ENCODE assay signal across 32 mouse cellular contexts in the genomic region with DNA sequence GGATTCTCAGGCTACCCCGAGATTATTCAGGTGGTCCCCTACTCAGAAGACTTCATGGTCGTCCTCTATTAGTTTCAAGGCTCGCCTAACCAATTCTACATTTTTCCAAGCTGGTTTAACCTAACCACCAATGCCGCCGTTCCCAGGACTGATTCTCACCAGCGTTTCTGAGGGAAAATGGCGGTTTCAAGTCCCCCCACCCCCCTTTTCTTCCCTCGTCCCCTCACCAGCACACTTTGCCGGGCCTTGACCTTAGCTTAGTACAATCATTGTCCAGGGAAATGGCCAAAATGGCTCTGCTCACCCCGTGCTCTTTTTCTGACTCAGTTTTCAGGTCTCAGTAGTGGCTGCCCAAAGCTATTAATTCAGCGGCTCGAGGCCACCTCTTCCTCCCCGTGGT. TPM values are rescaled to one million over a fixed set of nuclear protein-coding genes. Genes with fewer than 3 reads are reported as not detected.
DNase-seq lines count a peak whose midpoint lies in the region; ATAC-seq and TF ChIP-seq lines count a peak whose summit lies in the region.
"Had no signal": no experiment of that assay in that cellular context is flagged by ENCODE, and none has a peak within 500 bp of the region (broad histone marks: within the 10 kb centered on the region; RNA-seq: fewer than 3 reads in every experiment).

No protein-coding gene starts in this region.

- no peak overlapping the region for H3K27ac ChIP-seq in hindbrain, embryonic 10.5 days
- no peak overlapping the region for H3K27ac ChIP-seq in hindbrain, embryonic 13.5 days
- H3K27ac ChIP-seq in midbrain, embryonic 11.5 days (ENCODE audit: low read depth, low read length), result no peak overlapping the region
- H3K27ac ChIP-seq in midbrain, embryonic 14.5 days (replicated peaks; ENCODE audit: low read depth, low read length), result no peak overlapping the region
- H3K27ac ChIP-seq in embryonic facial prominence, embryonic 13.5 days, result no peak overlapping the region
- H3K27ac ChIP-seq: embryonic facial prominence, embryonic 15.5 days; hindbrain, embryonic 14.5 days; macrophage; midbrain, embryonic 15.5 days; neural tube, embryonic 15.5 days had no signal

- peak overlapping the region; percentile 38; the same call in 1 of the 2 replicates for H3K4me3 ChIP-seq in hindbrain, embryonic 10.5 days
- H3K4me3 ChIP-seq in hindbrain, embryonic 13.5 days, result no peak overlapping the region
- H3K4me3 ChIP-seq in midbrain, embryonic 11.5 days (ENCODE audit: low read depth, low read length), result no peak overlapping the region
- no peak overlapping the region for H3K4me3 ChIP-seq in midbrain, embryonic 14.5 days (replicated peaks; ENCODE audit: low read depth, low read length)
- peak overlapping the region; percentile 81 for H3K4me3 ChIP-seq in E14TG2a.4 (replicated peaks; ENCODE audit: low read length)
- H3K4me3 ChIP-seq in embryonic facial prominence, embryonic 13.5 days, result peak overlapping the region; percentile 33; the same call in 1 of the 2 replicates
- H3K4me3 ChIP-seq: myocyte had no signal

- no peak overlapping the region for H3K4me2 ChIP-seq in hindbrain, embryonic 13.5 days
- H3K4me2 ChIP-seq in midbrain, embryonic 11.5 days, result no peak overlapping the region
- H3K4me2 ChIP-seq in midbrain, embryonic 14.5 days (ENCODE audit: low read length), result no peak overlapping the region
- H3K4me2 ChIP-seq in embryonic facial prominence, embryonic 13.5 days, result peak overlapping the region; percentile 52
- H3K4me2 ChIP-seq: liver, embryonic 11.5 days had no signal

- ATAC-seq in hindbrain, embryonic 13.5 days (ENCODE audit: low FRiP score), result no peak
- no peak for ATAC-seq in midbrain, embryonic 11.5 days (ENCODE audit: low FRiP score)
- ATAC-seq in midbrain, embryonic 14.5 days (ENCODE audit: low FRiP score, low TSS enrichment), result no peak
- ATAC-seq in embryonic facial prominence, embryonic 13.5 days (ENCODE audit: insufficient number of reproducible peaks, insufficient read depth, low FRiP score, low TSS enrichment, low read depth), result no peak
- no peak for ATAC-seq in megakaryocyte-erythroid progenitor cell, adult 5-6 weeks (replicated peaks; ENCODE audit: low FRiP score, low TSS enrichment, poor library complexity, severe bottlenecking)
- ATAC-seq: intestine, postnatal 0 days; liver, postnatal 0 days; midbrain, embryonic 15.5 days had no signal

- H3K9ac ChIP-seq in hindbrain, embryonic 13.5 days, result no peak overlapping the region
- no peak overlapping the region for H3K9ac ChIP-seq in midbrain, embryonic 11.5 days (ENCODE audit: low read length)
- H3K9ac ChIP-seq in midbrain, embryonic 14.5 days (replicated peaks; ENCODE audit: low read length), result no peak overlapping the region
- no peak overlapping the region for H3K9ac ChIP-seq in embryonic facial prominence, embryonic 13.5 days
- H3K9ac ChIP-seq: embryonic facial prominence, embryonic 15.5 days; hindbrain, embryonic 14.5 days; liver, postnatal 0 days; neural tube, embryonic 15.5 days had no signal

- no peaks in the 10 kb centered on the region for H3K36me3 ChIP-seq in hindbrain, embryonic 10.5 days
- H3K36me3 ChIP-seq in hindbrain, embryonic 13.5 days, result no peaks in the 10 kb centered on the region
- no peaks in the 10 kb centered on the region for H3K36me3 ChIP-seq in midbrain, embryonic 11.5 days (ENCODE audit: control insufficient read depth, insufficient read depth, low read length)
- H3K36me3 ChIP-seq in midbrain, embryonic 14.5 days (ENCODE audit: control insufficient read depth, insufficient read depth, low read length), result no peaks in the 10 kb centered on the region
- no peaks in the 10 kb centered on the region for H3K36me3 ChIP-seq in E14TG2a.4 (ENCODE audit: insufficient read depth, low read length)
- H3K36me3 ChIP-seq in embryonic facial prominence, embryonic 13.5 days, result no peaks in the 10 kb centered on the region
- H3K36me3 ChIP-seq: embryonic facial prominence, embryonic 15.5 days; midbrain, embryonic 15.5 days; neural tube, embryonic 15.5 days had no signal

- WGBS in hindbrain, embryonic 10.5 days, result 4% methylated on average over 13 of the region's 13 CpGs
- WGBS in hindbrain, embryonic 13.5 days, result 2% methylated on average over 13 of the region's 13 CpGs
- 2% methylated on average over 13 of the region's 13 CpGs for WGBS in midbrain, embryonic 11.5 days
- 2% methylated on average over 13 of the region's 13 CpGs for WGBS in midbrain, embryonic 14.5 days
- WGBS in embryonic facial prominence, embryonic 13.5 days, result 2% methylated on average over 13 of the region's 13 CpGs

- no peak for DNase-seq in hindbrain, embryonic 10.5 days (ENCODE audit: low spot score)
- peak; percentile 94 for DNase-seq in midbrain, embryonic 11.5 days (ENCODE audit: low spot score, missing footprints)
- no peak for DNase-seq in midbrain, embryonic 14.5 days
- DNase-seq: cerebellum, adult 11 months; gastrocnemius, postnatal 10 days; kidney, postnatal 10 days; liver, postnatal 0 days had no signal

- H3K9me3 ChIP-seq in hindbrain, embryonic 10.5 days, result peaks cover 22% of the 10 kb centered on the region
- no peaks in the 10 kb centered on the region for H3K9me3 ChIP-seq in hindbrain, embryonic 13.5 days
- H3K9me3 ChIP-seq in midbrain, embryonic 11.5 days (ENCODE audit: control insufficient read depth, low read length), result no peaks in the 10 kb centered on the region; the same call in 1 of the 2 replicates
- no peaks in the 10 kb centered on the region for H3K9me3 ChIP-seq in midbrain, embryonic 14.5 days (ENCODE audit: control insufficient read depth, low read length)
- H3K9me3 ChIP-seq in E14TG2a.4 (ENCODE audit: low read length), result peaks cover under 1% of the 10 kb centered on the region; the same call in 1 of the 2 replicates
- H3K9me3 ChIP-seq in embryonic facial prominence, embryonic 13.5 days, result peaks cover 1% of the 10 kb centered on the region; the same call in 1 of the 2 replicates
- H3K9me3 ChIP-seq: embryonic facial prominence, embryonic 15.5 days; midbrain, embryonic 15.5 days; neural tube, embryonic 15.5 days had no signal

- peaks cover 28% of the 10 kb centered on the region for H3K4me1 ChIP-seq in hindbrain, embryonic 10.5 days (replicated peaks)
- H3K4me1 ChIP-seq in hindbrain, embryonic 13.5 days (replicated peaks), result peaks cover 17% of the 10 kb centered on the region
- peaks cover 7% of the 10 kb centered on the region for H3K4me1 ChIP-seq in midbrain, embryonic 11.5 days (ENCODE audit: control insufficient read depth, insufficient read depth, low read length)
- H3K4me1 ChIP-seq in midbrain, embryonic 14.5 days (ENCODE audit: control insufficient read depth, insufficient read depth, low read length), result 0 out of 2 replicates have a peak, but pooled peaks cover 3% of the 10 kb centered on the region
- peaks cover 65% of the 10 kb centered on the region for H3K4me1 ChIP-seq in E14TG2a.4 (replicated peaks; ENCODE audit: low read depth, low read length)
- peaks cover 21% of the 10 kb centered on the region for H3K4me1 ChIP-seq in embryonic facial prominence, embryonic 13.5 days

- H3K27me3 ChIP-seq in hindbrain, embryonic 10.5 days (ENCODE audit: insufficient read depth, poor library complexity, severe bottlenecking), result peaks cover 99% of the 10 kb centered on the region
- peaks cover 97% of the 10 kb centered on the region for H3K27me3 ChIP-seq in hindbrain, embryonic 13.5 days
- peaks cover 66% of the 10 kb centered on the region for H3K27me3 ChIP-seq in midbrain, embryonic 11.5 days (ENCODE audit: control insufficient read depth, insufficient read depth, low read length)
- H3K27me3 ChIP-seq in midbrain, embryonic 14.5 days (ENCODE audit: control insufficient read depth, insufficient read depth, low read length), result peaks cover 67% of the 10 kb centered on the region
- peaks cover 75% of the 10 kb centered on the region for H3K27me3 ChIP-seq in E14TG2a.4 (ENCODE audit: insufficient read depth, low read length)
- peaks cover 96% of the 10 kb centered on the region for H3K27me3 ChIP-seq in embryonic facial prominence, embryonic 13.5 days

- no peak for TF ChIP-seq CTCF in E14TG2a.4 (conservative IDR thresholded peaks at IDR 0.05; ENCODE audit: low read length)

RNA-seq across cellular contexts. Expression of gene Gfy, which starts 4.0 kb away (rescaled TPM):
- polyA plus RNA-seq in hindbrain, embryonic 10.5 days (2016; fragmentation: Nextera tagmentation; extraction: Ambion mirVana), result not detected in 2 replicates
- not detected in 2 replicates for polyA plus RNA-seq in hindbrain, embryonic 13.5 days (2015; fragmentation: Nextera tagmentation; extraction: Ambion mirVana)
- polyA plus RNA-seq in midbrain, embryonic 11.5 days (2014; fragmentation: Nextera tagmentation; extraction: Ambion mirVana), result not detected in 2 replicates
- not detected in 2 replicates for polyA plus RNA-seq in midbrain, embryonic 14.5 days (2014; fragmentation: Nextera tagmentation; extraction: Ambion mirVana)
- polyA plus RNA-seq in embryonic facial prominence, embryonic 13.5 days (2015; fragmentation: Nextera tagmentation; extraction: Ambion mirVana), result 1.8 and 2.6 TPM in 2 replicates
- total RNA-seq in megakaryocyte-erythroid progenitor cell, adult 5-6 weeks (2014; fragmentation: Nextera tagmentation), result not detected in 2 replicates
- total RNA-seq in megakaryocyte-erythroid progenitor cell, adult 5-6 weeks (2017), result 1.9 TPM in 1 of 2 replicates, not detected in the other
- total RNA-seq: adrenal gland, postnatal 4 days; common myeloid progenitor, adult 5-6 weeks; granulocyte monocyte progenitor cell, adult 5-6 weeks had no signal
- polyA plus RNA-seq: C2C12; forebrain, embryonic 16.5 days; heart, embryonic 11.5 days; heart, postnatal 0 days; hindbrain, embryonic 14.5 days; intestine, postnatal 0 days; limb, embryonic 11.5 days; liver, embryonic 11.5 days; liver, postnatal 0 days; lung, postnatal 0 days; macrophage; midbrain, embryonic 15.5 days; neural tube, embryonic 15.5 days; small intestine, adult 2 months; stomach, embryonic 16.5 days; thymus, postnatal 0 days had no signal

RNA-seq across cellular contexts. Expression of gene Pth2, which starts 5.4 kb away (rescaled TPM):
- not detected in 2 replicates for polyA plus RNA-seq in hindbrain, embryonic 10.5 days (2016; fragmentation: Nextera tagmentation; extraction: Ambion mirVana)
- polyA plus RNA-seq in hindbrain, embryonic 13.5 days (2015; fragmentation: Nextera tagmentation; extraction: Ambion mirVana), result 0.66 TPM in 1 of 2 replicates, not detected in the other
- polyA plus RNA-seq in midbrain, embryonic 11.5 days (2014; fragmentation: Nextera tagmentation; extraction: Ambion mirVana), result 0.53 and 0.63 TPM in 2 replicates
- 0.68 and 1.4 TPM in 2 replicates for polyA plus RNA-seq in midbrain, embryonic 14.5 days (2014; fragmentation: Nextera tagmentation; extraction: Ambion mirVana)
- not detected in 2 replicates for polyA plus RNA-seq in embryonic facial prominence, embryonic 13.5 days (2015; fragmentation: Nextera tagmentation; extraction: Ambion mirVana)
- not detected in 2 replicates for total RNA-seq in megakaryocyte-erythroid progenitor cell, adult 5-6 weeks (2014; fragmentation: Nextera tagmentation)
- total RNA-seq in megakaryocyte-erythroid progenitor cell, adult 5-6 weeks (2017), result not detected in 2 replicates
- total RNA-seq: adrenal gland, postnatal 4 days; common myeloid progenitor, adult 5-6 weeks; gastrocnemius, postnatal 10 days; granulocyte monocyte progenitor cell, adult 5-6 weeks; layer of hippocampus, postnatal 10 days had no signal
- polyA plus RNA-seq: C2C12; embryonic facial prominence, embryonic 15.5 days; heart, embryonic 11.5 days; heart, postnatal 0 days; hindbrain, embryonic 14.5 days; intestine, postnatal 0 days; limb, embryonic 11.5 days; liver, embryonic 11.5 days; liver, postnatal 0 days; lung, postnatal 0 days; macrophage; myocyte; neural tube, embryonic 15.5 days; small intestine, adult 2 months; stomach, embryonic 16.5 days; thymus, postnatal 0 days had no signal

RNA-seq across cellular contexts. Expression of gene Slc17a7, which starts 11.6 kb away (rescaled TPM):
- polyA plus RNA-seq in hindbrain, embryonic 10.5 days (2016; fragmentation: Nextera tagmentation; extraction: Ambion mirVana), result 0.71 and 1.2 TPM in 2 replicates
- polyA plus RNA-seq in hindbrain, embryonic 13.5 days (2015; fragmentation: Nextera tagmentation; extraction: Ambion mirVana), result 0.42 and 0.62 TPM in 2 replicates
- 0.40 and 0.51 TPM in 2 replicates for polyA plus RNA-seq in midbrain, embryonic 11.5 days (2014; fragmentation: Nextera tagmentation; extraction: Ambion mirVana)
- polyA plus RNA-seq in midbrain, embryonic 14.5 days (2014; fragmentation: Nextera tagmentation; extraction: Ambion mirVana), result 0.39 and 0.62 TPM in 2 replicates
- 0.18 and 0.22 TPM in 2 replicates for polyA plus RNA-seq in embryonic facial prominence, embryonic 13.5 days (2015; fragmentation: Nextera tagmentation; extraction: Ambion mirVana)
- total RNA-seq in megakaryocyte-erythroid progenitor cell, adult 5-6 weeks (2014; fragmentation: Nextera tagmentation), result not detected in 2 replicates
- total RNA-seq in megakaryocyte-erythroid progenitor cell, adult 5-6 weeks (2017), result not detected in 2 replicates
- total RNA-seq: common myeloid progenitor, adult 5-6 weeks had no signal
- polyA plus RNA-seq: intestine, postnatal 0 days; liver, postnatal 0 days; macrophage; thymus, postnatal 0 days had no signal

RNA-seq across cellular contexts. Expression of gene Aldh16a1, which starts 21.0 kb away (rescaled TPM):
- 54.5 and 55.3 TPM in 2 replicates for polyA plus RNA-seq in hindbrain, embryonic 10.5 days (2016; fragmentation: Nextera tagmentation; extraction: Ambion mirVana)
- 23.7 and 24.5 TPM in 2 replicates for polyA plus RNA-seq in hindbrain, embryonic 13.5 days (2015; fragmentation: Nextera tagmentation; extraction: Ambion mirVana)
- polyA plus RNA-seq in midbrain, embryonic 11.5 days (2014; fragmentation: Nextera tagmentation; extraction: Ambion mirVana), result 22.0 and 25.7 TPM in 2 replicates
- 21.2 and 24.1 TPM in 2 replicates for polyA plus RNA-seq in midbrain, embryonic 14.5 days (2014; fragmentation: Nextera tagmentation; extraction: Ambion mirVana)
- 43.6 and 52.0 TPM in 2 replicates for polyA plus RNA-seq in embryonic facial prominence, embryonic 13.5 days (2015; fragmentation: Nextera tagmentation; extraction: Ambion mirVana)
- 69.0 and 84.8 TPM in 2 replicates for total RNA-seq in megakaryocyte-erythroid progenitor cell, adult 5-6 weeks (2014; fragmentation: Nextera tagmentation)
- total RNA-seq in megakaryocyte-erythroid progenitor cell, adult 5-6 weeks (2017), result 19.1 and 22.1 TPM in 2 replicates

RNA-seq across cellular contexts. Expression of gene Pih1d1, which starts 21.3 kb away (rescaled TPM):
- polyA plus RNA-seq in hindbrain, embryonic 10.5 days (2016; fragmentation: Nextera tagmentation; extraction: Ambion mirVana), result 101 and 116 TPM in 2 replicates
- 85.6 and 94.4 TPM in 2 replicates for polyA plus RNA-seq in hindbrain, embryonic 13.5 days (2015; fragmentation: Nextera tagmentation; extraction: Ambion mirVana)
- polyA plus RNA-seq in midbrain, embryonic 11.5 days (2014; fragmentation: Nextera tagmentation; extraction: Ambion mirVana), result 104 and 105 TPM in 2 replicates
- polyA plus RNA-seq in midbrain, embryonic 14.5 days (2014; fragmentation: Nextera tagmentation; extraction: Ambion mirVana), result 92.8 and 96.2 TPM in 2 replicates
- polyA plus RNA-seq in embryonic facial prominence, embryonic 13.5 days (2015; fragmentation: Nextera tagmentation; extraction: Ambion mirVana), result 78.5 and 97.7 TPM in 2 replicates
- 135 and 148 TPM in 2 replicates for total RNA-seq in megakaryocyte-erythroid progenitor cell, adult 5-6 weeks (2014; fragmentation: Nextera tagmentation)
- 39.0 and 61.3 TPM in 2 replicates for total RNA-seq in megakaryocyte-erythroid progenitor cell, adult 5-6 weeks (2017)

Comparison
In these comparisons a context has a peak if more than half of its experiments do, and no peak if none do; other contexts are left out.
1. H3K4me3 ChIP-seq: peak in hindbrain, embryonic 10.5 days (single experiment), E14TG2a.4 (single experiment) and embryonic facial prominence, embryonic 13.5 days (single experiment); none in hindbrain, embryonic 13.5 days (single experiment), midbrain, embryonic 11.5 days (single experiment) and midbrain, embryonic 14.5 days (single experiment).